Mouse (Mus musculus): ENCODE measurements around the gene Prkn.

Prkn gene

DNA sequence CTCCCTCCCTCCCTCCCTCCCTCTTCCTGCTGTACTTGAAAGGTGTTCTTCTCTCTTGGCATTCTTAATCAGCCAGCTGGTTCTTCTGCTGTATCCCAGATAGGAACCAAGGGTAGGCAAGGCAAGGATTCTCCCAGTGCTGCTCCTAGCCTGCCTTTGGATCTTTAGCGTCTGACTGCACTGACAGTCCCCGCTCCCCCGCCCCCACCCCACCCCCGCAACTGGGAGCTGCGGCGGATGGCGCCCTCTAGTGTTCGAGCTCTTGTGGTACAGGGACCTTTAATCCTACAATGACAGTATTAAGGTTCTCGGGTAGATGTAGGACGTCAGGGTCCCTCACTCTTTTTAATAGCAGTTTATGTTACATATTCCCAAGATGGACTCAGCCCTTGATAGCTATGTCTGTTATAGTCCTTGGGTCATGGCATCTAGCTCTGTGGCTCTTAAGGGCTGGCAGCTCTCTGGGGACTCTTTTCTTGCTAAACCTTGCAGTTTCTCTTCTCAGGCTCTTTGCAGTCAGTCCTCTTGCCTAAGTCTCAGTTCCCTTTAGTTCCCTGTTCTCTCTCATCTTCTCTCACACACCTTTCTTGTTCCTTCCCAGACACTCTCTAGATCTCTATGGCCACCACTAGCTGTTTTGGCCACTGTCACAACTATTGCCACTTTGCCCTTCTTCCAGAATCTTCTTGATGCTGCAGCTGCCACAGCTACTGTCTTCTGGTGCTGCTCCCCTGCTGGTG lies 1191.2 kb downstream of the Prkn start:
- peak; percentile 42 for DNase-seq

DNA sequence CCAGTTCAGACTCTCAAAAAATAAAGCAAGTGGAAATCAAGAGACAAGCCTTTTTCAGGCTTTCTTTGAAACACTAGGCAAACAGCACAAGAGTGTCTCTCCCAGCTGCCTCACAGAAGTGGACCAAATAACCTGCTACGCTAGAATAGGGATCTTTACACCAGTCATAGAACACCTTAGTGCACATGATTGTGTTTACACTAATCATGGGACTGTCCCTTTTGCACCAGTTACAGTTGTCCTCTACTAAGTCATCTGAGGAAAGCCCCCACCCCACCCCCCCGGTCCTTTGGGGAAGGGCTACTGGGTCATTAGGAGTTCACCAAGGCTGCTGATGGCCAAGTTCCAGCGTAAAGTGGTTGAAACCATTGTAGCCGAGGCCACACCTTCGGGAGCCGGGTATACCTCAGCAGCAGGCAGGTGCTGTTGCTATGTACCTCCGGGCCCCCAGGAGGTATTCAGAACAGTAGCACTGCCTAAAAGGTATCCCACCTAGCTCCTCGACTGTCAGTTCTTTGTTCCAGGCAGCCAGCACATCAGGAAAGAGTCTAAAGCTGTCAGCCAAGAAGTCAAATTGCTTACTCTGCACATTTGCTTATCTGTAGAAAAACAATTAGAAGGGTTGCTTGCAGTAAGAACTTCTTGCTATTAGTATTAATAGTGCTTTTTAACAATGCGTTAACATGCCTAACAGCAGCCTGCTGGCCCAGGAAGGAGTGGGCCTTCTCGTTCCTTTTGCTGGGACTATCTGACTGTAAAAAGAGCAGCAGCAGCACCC lies 1192.0 kb downstream of the Prkn start:
- no peak for DNase-seq

DNA sequence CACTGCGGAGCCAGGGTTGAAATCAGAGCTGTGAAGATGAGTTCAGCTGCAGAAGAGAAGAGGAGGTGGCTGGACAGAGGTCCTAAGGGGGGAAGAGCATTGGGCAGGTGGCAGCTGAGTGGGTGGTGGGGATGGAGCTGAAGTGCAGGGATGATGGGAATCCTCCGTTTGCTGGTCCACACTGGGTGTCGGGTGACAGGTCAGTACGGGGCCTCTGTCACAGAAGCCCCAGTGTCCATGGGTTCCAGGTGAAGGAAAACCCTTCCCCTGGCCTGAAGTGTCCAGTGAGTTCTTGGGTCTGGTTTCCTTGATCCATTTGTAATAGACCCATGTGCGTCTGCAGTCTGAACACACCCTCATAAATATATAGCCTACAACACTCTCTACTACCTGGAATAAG lies 1195.2 kb downstream of the Prkn start:
- no peak for DNase-seq

DNA sequence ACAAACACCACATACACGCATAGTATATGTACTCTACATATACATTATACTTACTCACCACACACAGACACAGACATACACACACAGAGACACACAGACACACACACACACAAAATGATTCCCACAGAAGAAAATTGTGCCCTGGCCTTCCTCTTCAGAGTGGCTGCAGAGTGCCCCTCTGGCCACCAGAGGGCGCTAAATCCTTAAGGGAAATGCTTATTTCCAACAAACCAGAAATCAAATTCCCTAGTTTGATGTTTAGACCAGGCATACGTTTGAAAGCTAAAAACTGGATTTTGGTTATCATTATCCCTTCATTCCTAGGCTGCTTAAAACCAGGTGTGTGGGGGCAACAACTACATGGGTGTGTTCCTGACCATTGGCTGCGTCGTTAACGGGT lies 1196.0 kb downstream of the Prkn start:
- peak; percentile 58 for DNase-seq

DNA sequence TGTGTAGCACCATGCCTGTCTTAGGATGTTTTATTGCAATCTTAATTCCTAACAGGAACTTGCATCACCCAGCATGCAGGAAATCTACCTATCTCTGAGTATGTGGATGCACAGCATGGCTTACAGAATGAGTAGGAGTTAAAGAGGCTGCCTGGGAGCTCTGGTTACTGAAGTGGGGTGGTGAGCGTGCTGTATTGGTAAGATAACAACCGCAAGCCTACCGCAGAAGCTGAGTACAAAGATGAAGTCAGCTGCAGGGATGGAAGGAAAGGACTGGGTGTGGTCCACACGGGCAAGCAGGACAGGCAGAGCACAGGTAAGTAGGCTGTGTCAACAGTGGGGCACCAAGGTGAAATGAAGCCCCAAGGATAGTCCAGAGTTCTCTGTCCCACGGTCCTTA lies 1196.9 kb downstream of the Prkn start:
- DNase-seq: no peak

DNA sequence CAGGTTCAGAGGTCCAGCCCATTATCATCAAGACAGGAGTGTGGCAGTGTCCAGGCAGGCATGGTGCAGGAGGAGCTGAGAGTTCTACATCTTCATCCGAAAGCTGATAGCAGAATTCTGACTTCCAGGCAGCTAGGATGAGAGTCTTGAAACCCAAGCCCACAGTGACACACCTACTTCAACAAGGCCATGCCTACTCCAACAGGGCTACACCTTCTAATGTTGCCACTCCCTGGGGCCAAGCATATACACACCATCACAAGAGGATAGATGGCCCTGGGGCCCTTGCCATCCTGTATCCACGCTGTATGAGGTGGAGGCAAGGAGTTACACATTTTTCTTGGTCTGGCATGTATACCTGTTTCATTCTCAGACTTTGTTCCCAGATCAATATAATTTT lies 1197.4 kb downstream of the Prkn start:
- no peak for DNase-seq

DNA sequence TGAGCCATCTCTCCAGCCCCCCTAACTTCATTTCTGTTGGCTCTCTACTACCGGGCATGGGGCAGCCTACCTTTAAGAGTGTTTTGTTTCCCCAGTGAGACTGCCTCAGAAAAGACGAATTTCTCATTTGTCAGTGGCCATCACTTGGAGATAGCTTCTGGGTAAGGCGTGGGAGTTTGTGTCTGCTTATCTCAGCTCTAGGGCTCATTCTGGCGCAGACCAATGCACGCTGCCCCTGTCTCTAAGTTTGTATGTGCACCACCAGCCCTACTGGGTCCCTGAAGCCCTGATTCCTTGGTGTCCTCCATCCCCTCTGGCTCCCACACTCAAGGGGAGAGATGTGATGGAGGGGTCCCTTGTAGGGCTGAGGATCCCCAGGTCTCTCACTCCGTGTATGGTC lies 1198.3 kb downstream of the Prkn start:
- no peak for DNase-seq

DNA sequence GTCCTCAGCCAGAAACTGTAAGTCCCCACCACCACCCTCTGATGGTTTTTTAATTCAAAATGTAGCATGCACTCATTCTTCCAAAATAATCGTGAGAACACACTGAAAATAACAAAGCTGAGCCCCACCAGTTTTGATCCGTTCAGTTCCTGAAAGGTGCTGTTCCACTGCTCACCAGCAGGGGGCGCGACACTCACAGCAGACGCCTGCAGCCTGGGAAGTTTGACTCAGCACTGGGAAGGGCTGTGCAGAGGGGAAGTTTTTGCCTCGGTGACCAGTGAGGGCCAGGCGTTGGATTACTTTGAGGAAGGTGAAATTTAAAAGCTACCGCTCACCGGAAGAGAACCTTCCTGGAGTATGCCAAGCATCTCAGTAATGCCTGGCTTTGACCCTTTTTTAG lies 1199.0 kb downstream of the Prkn start:
- DNase-seq: peak; percentile 69

DNA sequence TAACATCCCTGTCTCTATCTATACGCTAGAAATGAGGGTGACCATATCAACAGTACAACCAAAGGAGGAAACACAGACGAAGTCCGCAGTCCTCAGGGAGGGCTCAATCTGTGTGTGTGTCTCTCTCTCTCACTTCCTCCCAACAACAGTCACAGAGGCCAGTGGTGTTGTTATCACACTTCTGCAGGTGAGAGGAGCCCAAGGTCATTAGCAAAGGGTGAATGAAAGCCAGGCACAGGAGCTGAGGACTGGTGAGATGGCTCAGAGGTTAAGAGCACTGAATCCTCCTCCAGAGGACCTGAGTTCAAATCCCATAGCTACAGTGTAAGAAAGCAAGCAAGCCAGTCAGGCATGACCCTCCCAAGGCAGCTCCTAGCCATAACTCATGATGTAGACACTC lies 1199.7 kb downstream of the Prkn start:
- no peak for DNase-seq

DNA sequence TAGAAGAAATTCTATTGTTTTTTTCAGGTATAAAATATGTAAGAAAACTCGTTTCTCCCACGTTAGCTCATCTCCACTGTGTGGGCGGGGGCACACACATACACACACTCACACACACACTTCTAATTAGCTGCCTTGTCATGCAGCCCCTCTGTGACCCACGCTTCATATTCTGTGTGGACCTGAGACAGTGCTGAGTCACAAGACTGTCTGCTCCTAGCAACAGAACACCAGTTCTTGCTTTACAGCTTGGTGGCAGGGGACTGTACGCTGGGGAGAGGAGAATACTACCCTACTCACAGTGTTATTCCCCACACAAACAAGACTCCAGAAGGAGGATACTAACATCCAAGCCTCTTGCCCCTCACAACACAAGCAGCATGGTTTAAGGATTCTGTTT lies 1200.4 kb downstream of the Prkn start:
- DNase-seq: no peak

DNA sequence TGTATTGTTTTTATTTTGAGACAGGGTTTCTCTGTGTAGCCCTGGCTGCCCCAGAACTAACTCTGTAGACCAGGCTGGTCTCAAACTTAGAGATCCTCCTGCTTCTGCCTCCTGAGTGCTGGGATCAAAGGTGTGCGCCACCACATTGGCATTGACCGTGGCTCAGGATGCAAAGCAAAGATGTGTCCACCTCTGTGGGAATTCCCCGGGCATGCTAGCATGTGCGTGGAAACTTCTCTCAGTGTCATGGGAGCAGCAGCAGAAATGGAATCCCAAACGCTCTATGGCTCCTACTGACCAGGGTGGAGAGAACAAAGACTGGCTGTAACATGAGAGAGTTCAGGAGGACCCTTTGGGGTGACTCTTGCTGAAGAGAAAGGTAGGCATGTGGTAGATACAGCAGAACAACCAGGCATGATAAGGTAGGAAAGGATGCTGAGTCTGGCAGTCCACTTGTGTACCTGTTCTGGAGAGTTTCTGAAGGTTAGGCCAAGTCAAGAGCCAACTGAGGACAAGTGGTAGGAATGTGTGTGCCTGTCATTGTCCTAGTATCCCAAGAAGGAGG lies 1201.0 kb downstream of the Prkn start:
- DNase-seq: no peak

DNA sequence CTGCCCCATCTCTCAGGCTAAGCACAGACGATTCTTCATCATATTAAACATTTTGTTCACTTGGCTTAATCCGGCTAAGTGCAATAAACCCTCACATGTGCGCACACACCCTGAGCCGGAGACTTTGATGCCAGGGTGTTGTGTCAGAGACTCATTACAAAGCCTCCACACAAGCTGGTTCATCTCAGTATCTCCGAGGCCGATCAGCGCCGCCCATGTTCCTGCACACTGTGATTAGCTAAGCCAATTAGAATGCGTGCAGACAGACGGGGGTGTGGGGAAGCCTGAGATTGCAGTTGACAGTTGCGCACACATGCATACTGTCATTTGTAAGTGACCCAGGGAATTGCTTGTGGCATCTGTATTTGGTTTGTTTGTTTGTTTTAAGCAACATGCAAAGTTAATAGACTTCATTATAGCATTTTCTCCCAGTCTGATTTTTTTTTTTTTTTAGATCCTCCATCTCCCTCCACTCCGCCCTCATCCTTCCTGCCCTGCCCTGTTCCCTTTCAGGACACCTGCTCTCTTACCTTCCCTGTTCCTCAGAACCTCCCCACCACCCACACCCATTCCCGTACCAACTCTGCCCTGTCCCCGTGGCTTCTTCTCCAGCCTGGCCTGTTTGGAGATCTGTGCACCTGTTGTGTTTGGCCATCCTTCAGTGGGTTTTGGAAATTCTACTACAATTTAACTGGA lies 1202.5 kb downstream of the Prkn start:
- DNase-seq: no peak

DNA sequence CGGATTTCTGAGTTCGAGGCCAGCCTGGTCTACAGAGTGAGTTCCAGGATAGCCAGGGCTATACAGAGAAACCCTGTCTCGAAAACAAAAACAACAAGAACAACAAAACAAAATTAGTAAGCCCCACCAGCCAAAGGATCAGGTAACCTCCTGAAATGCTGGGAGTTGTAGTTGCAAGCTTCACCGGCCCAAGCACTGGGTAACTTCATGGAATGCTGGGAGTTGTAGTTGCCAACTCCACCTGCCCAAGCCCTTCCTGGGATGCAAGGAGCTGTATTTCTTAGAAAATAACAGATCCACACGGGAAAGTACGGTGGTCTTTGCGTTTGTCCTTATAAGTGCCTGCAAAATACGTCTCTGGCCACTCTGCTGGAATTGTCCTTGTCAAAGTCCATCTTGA lies 1204.0 kb downstream of the Prkn start:
- DNase-seq: no peak

DNA sequence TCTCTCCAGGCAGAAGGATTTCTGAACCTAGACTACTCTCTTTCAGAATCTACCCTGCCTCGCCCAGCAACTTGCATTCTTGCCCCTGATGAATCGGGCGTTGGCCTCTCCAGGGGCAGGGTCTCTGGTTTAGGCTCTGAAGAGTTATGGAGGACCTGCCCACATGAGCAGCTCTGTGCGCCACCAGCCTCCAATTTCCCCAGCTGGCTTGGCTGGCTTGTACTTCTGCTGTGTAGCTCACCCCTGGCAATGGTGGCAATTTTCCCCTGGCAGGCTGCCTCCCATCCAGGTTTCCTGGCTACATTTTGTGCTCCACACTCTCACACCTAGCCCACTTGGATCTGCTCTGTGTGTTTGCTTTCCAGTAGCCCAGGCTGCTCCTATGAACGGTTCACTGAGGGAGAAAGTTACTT lies 1205.7 kb downstream of the Prkn start:
- peak; percentile 43 for DNase-seq

DNA sequence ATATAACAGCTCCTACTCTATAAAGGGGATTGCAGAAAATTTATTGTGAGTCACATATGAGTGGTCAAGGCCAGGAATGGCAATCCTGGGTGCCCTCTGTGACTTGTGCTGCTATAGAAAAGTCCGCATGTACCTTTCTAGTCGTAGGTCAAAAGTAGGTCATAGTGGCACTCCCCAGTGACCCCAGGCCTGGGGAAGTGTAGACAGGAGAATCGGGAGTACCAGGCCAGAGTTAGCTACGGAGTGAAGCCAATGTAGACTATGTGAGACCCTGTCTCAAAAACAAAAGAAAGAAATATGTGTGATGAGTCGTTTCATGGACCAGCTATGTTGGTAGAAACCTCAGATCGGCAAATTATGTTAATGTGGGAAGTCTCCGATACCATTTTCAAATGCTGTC lies 1206.8 kb downstream of the Prkn start:
- no peak for DNase-seq

DNA sequence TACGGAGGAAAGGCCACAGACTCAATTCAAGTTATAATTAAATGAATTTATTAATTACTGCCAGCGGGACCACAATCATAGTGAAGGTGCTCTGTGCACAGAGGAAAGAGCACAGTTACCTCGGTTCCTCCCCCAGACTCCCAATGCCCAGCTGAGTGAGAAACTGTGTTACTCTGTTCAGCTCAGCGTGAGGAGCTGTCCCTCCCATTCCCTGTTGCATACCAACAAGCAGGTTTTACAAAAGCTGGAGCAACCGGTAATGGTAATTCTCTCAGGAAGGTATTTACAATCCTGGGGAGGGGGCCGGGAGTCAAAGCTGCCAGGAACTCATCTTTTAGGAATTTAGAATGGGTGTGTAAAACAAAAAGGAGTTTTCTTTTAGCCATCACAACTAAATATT lies 1207.3 kb downstream of the Prkn start:
- no peak for DNase-seq

DNA sequence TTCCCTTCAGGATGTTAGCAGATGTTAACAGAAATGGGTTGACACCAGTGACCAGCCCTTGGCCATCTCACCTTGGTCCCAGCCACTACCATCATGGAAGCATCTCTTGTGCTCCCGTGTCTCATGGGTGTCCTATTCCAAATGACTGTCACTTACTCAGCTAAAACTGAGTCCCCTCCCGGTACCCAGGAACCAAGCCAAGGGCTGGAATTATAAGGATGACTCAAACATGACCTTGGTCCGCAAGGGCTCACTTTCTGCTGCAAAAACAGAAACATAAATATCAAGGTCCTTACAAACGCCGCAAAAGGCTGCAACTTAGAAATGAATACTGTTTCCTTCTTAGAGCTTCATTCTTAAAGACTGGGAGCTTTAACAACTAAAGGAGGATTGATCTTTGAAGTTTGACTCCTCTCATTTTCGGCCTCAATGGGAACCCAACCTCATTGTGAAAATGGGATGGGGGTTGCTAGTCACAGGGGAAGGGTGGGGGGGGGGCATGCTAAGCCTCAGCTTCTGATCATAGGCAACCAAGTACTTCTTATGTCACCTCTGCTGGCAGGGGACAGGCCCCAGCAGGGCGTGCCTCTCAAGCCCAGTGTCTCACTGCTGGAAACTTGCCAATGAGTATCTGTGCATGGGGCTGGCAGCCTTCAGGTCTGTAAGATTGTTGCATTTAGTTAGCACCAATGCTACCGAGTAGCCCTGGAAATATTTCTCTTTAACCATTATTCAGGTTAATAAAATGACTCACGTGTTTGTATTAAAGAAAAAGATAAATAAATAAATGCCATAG lies 1208.7 kb downstream of the Prkn start:
- no peak for DNase-seq

DNA sequence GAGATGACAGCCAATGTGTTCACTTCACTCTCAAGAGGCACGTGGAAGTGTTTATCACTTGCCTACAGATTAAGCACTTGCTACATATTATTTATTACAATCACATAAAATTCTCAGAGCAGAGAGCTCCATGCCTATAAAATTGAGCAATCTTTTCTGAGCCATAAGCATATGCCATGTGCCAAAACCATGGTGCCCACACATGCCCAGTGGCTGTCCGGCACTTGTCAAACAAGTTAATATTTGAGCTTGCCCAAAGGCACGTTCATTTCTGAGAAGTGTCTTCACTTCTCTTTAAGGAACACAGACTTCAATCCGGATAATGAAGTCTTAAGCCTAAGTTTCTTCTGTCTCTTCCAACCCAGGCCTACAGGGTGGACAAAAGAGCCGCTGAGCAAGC lies 1210.1 kb downstream of the Prkn start:
- DNase-seq: no peak

DNA sequence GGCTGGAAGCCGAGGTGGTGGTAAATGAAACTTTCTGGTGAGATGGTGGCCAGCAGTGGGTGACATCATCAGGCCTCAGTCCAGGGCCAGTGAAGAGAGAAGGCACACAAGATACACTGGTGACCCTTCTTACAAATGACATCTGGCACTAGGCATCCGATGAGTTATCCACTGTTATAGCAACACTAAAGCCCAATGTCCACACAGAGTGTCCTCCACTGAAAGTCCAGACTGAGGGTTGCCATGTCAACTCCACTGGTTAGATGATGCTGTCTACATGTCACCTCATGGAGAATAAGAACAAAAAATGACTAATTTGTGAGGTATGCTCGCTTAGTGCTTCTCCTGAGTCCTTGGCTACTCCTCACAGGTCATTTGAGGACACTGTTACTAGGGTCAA lies 1210.8 kb downstream of the Prkn start:
- DNase-seq: no peak

DNA sequence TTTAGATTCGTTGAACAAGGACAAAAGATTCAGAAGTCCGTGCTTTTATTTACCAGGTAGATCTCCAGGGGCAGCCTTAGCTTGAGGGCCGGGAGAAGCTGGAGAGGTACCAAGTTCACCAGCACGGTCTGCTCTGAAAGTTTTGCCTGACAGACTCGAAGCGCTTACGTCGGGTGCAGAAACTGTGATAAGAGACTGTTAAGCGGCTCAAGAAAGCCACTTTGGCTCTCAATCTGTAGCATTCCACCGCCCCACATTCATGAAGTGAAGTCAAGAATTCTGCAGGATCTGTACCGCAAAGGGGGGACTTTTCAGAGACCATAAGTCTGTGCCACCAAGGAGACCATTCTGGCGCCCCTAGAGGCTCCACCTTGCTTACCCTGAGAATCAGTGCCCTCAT lies 1212.5 kb downstream of the Prkn start:
- no peak for DNase-seq

DNA sequence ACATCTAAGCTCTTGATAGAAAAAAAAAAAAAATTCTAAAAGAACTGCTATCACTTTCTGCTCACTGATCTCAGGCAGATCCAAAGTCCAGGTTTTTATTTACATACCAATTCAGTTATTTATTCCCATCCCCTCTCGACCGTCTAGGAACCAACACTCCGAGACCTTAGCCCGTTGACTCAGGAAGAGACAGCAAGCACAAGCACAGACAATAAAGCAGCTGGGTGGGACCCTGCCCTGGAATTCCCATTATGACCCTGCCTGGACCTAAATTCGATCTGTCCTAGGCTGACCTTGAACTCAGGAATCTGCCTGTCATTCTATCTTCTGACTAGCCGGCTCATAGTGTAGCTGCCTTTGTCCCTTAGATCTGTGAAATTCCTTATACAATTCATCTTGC lies 1218.9 kb downstream of the Prkn start:
- no peak for DNase-seq

DNA sequence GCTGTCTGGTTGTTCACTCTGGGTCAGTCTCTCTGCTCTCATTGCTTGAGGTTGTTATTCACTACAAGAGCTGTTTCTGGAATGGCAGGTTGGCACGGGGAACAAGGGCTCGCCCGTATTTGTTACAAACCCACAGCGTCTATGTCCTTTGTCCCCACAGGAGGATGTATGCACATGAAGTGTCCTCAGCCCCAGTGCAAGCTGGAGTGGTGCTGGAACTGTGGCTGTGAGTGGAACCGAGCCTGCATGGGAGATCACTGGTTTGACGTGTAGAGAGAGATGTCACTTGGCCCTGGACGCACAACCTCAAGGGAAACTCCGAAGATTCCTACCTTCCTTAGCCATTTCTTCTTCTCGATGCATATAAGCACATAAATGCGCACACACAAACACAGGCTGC lies 1221.2 kb downstream of the Prkn start:
- no peak for DNase-seq

DNA sequence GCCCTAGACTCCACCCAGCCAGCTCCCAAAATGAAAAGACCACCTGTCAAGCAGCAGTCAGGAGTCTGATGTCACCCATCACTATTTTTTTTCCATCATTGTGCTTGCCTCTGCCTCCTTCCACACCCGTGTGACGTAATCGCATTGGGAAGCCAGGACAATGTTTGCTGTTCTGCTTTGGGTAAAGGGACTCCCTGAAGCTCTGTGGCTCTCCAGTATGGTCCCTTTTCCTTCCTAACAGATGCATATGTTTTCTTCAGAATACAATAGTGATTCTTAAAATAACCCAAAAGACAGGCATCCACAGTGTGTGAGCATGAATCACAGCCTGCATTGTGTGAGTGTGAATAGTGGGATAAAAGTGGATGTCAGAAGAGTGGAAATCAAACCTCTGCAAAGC lies 1222.7 kb downstream of the Prkn start:
- no peak for DNase-seq

Measured in cerebellum, adult 11 months (tissue).